ENCODE assay signal across 8 mouse cellular contexts in genomic region chr2:48441296-48441990, GRCm38 (mm10).
DNase-seq lines count a peak whose midpoint lies in the region; ATAC-seq lines count a peak whose summit lies in the region.

No protein-coding gene starts in this region.

- no peak overlapping the region for H3K4me2 ChIP-seq in midbrain, embryonic 11.5 days

- H3K36me3 ChIP-seq in midbrain, embryonic 11.5 days (ENCODE audit: control insufficient read depth, insufficient read depth, low read length): no peaks in the 10 kb centered on the region

- H3K9me3 ChIP-seq in midbrain, embryonic 11.5 days (ENCODE audit: control insufficient read depth, low read length): no peaks in the 10 kb centered on the region

- no peak overlapping the region for H3K27ac ChIP-seq in midbrain, embryonic 11.5 days (ENCODE audit: low read depth, low read length)

- H3K27me3 ChIP-seq in midbrain, embryonic 11.5 days (ENCODE audit: control insufficient read depth, insufficient read depth, low read length): no peaks in the 10 kb centered on the region

- 64% methylated on average over 11 of the region's 11 CpGs for WGBS in midbrain, embryonic 11.5 days

- peaks cover 6% of the 10 kb centered on the region for H3K4me1 ChIP-seq in midbrain, embryonic 11.5 days (ENCODE audit: control insufficient read depth, insufficient read depth, low read length)

- H3K9ac ChIP-seq in midbrain, embryonic 11.5 days (ENCODE audit: low read length): no peak overlapping the region

- peak; percentile 61; the same call in 1 of the 2 replicates for ATAC-seq in midbrain, embryonic 11.5 days (ENCODE audit: low FRiP score)

- peak; percentile 47 for DNase-seq in adrenal gland, adult 2 months
- no peak for DNase-seq in adrenal gland, postnatal 14 days
- peak; percentile 36 for DNase-seq in forelimb bud, embryonic 11.5 days (ENCODE audit: low read depth, low spot score)
- DNase-seq in kidney, postnatal 36 days: peak; percentile 79 to 89
- DNase-seq in midbrain, embryonic 11.5 days (ENCODE audit: low spot score, missing footprints): no peak
- no peak for DNase-seq in right cerebral cortex, postnatal 10 days (ENCODE audit: low spot score in 2 of 2)
- no peak for DNase-seq in frontal cortex, postnatal 14 days (ENCODE audit: low spot score in 2 of 2)
- DNase-seq in cerebellum, adult 11-12 months: no peak

- H3K4me3 ChIP-seq in midbrain, embryonic 11.5 days (ENCODE audit: low read depth, low read length): no peak overlapping the region

Comparison
In these comparisons a context has a peak if more than half of its experiments do, and no peak if none do; other contexts are left out.
1. DNase-seq: peak in adrenal gland, adult 2 months (single experiment), forelimb bud, embryonic 11.5 days (single experiment) and kidney, postnatal 36 days (2 of 2); none in adrenal gland, postnatal 14 days (single experiment), midbrain, embryonic 11.5 days (single experiment), right cerebral cortex, postnatal 10 days (0 of 2), frontal cortex, postnatal 14 days (0 of 2) and cerebellum, adult 11-12 months (single experiment).